Mouse (Mus musculus): ENCODE measurements around the gene Jade1.

GRCm38 (mm10) chr3:41585548-41585947 is 30.0 kb downstream of the Jade1 start:
- TF ChIP-seq CTCF (IDR thresholded peaks at IDR 0.05; ENCODE audit: borderline replicate concordance, insufficient read depth, low read length) (no peak), POLR2A (IDR thresholded peaks at IDR 0.05; ENCODE audit: low read depth, low read length) (no peak)
